Mouse (Mus musculus) forebrain, embryonic 14.5 days (tissue): ENCODE measurements around the gene Evc2. TPM values are rescaled to one million over a fixed set of nuclear protein-coding genes. Genes with fewer than 3 reads are reported as not detected.
A peak's percentile ranks its signal among the peaks of the same experiment; 100 is the strongest.

Experiments used
- ATAC-seq: fragments of 200-750 bp; cut with Nextera tagmentation; 2 replicates; pipeline ENCODE4 v1.8.0; 2017; ENCODE audit warnings: mild to moderate bottlenecking, moderate library complexity
- DNase-seq: peaks from one replicate; pipeline ENCODE4 v3.0.0-alpha.2; 2015; ENCODE audit warnings: low spot score
- H3K27ac ChIP-seq: fragments of 300-500 bp; sonication (generic); 2 replicates; pipeline ENCODE4 v1.5.1; 2014; ENCODE audit warnings: low read depth, mild to moderate bottlenecking, control low read depth, low read length, moderate library complexity
- H3K27me3 ChIP-seq: fragments of 300-500 bp; sonication (generic); replicated peaks from 2 replicates; pipeline ENCODE4 v1.6.1; 2014; ENCODE audit warnings: low read length, control low read depth, mixed read lengths; ENCODE audit not compliant: control insufficient read depth, insufficient read depth
- H3K36me3 ChIP-seq: fragments of 300-500 bp; sonication (generic); 2 replicates; pipeline ENCODE4 v1.6.1; 2014; ENCODE audit warnings: low read length, control low read depth; ENCODE audit not compliant: control insufficient read depth, insufficient read depth
- H3K4me1 ChIP-seq: fragments of 300-500 bp; sonication (generic); 2 replicates; pipeline ENCODE4 v1.6.1; 2014; ENCODE audit warnings: antibody characterized with exemption, low read length, control low read depth; ENCODE audit not compliant: control insufficient read depth, insufficient read depth
- H3K4me2 ChIP-seq: fragments of 300-500 bp; sonication (generic); 2 replicates; pipeline ENCODE4 v1.6.1; 2014; ENCODE audit warnings: mild to moderate bottlenecking, control low read depth, low read length
- H3K4me3 ChIP-seq: fragments of 300-500 bp; sonication (generic); 2 replicates; pipeline ENCODE4 v1.5.1; 2014; ENCODE audit warnings: low read depth, low read length, control low read depth
- H3K9ac ChIP-seq: fragments of 300-500 bp; sonication (generic); 2 replicates; pipeline ENCODE4 v1.6.1; 2014; ENCODE audit warnings: mild to moderate bottlenecking, low read length, control low read depth, moderate library complexity
- H3K9me3 ChIP-seq: fragments of 300-500 bp; sonication (generic); replicated peaks from 2 replicates; pipeline ENCODE4 v1.6.1; 2016; ENCODE audit warnings: low read length, control low read depth, mixed read lengths; ENCODE audit not compliant: control insufficient read depth
- WGBS: fragments of 180-500 bp; shearing (Covaris S2); extraction: QIAGEN DNeasy Blood & Tissue Kit; methylation state at CpG from one replicate; pipeline ENCODE4 v1.1.7; 2014; 5-methylcytosine and 5-hydroxymethylcytosine counted together
- polyA plus RNA-seq: library from polyadenylated mRNA; unstranded; fragments of >200 nt; fragmentation: Nextera tagmentation; extraction: Ambion mirVana; gene quantifications from 2 replicates; pipeline ENCODE4 v1.2.1, GENCODE M21; 2014

Evc2 gene
- polyA plus RNA-seq, 1 experiment from 2014 or later, result 4.0 TPM

GRCm38 (mm10) chr5:37320761-37321160, 17.5 kb upstream of the Evc2 start:
- no peak overlapping the region for H3K27ac ChIP-seq
- no peak overlapping the region for H3K4me3 ChIP-seq
- H3K9me3 ChIP-seq, result no peaks in the 10 kb centered on the region
- 91% methylated on average over 4 of the region's 4 CpGs for WGBS
- no peak overlapping the region for H3K9ac ChIP-seq
- H3K4me2 ChIP-seq, result no peak overlapping the region
- ATAC-seq (no peak), DNase-seq (no peak)
- no peaks in the 10 kb centered on the region for H3K4me1 ChIP-seq
- H3K36me3 ChIP-seq, result peaks cover 34% of the 10 kb centered on the region; the same call in 1 of the 2 replicates
- no peaks in the 10 kb centered on the region for H3K27me3 ChIP-seq

- Histone ChIP-seq H3K4me3 (no peak overlapping the region), H3K36me3 (peaks cover 34% of the 10 kb centered on the region), H3K9ac (no peak overlapping the region), H3K27ac (no peak overlapping the region), H3K27me3 (no peaks in the 10 kb centered on the region), H3K4me2 (no peak overlapping the region), H3K9me3 (no peaks in the 10 kb centered on the region), H3K4me1 (no peaks in the 10 kb centered on the region)
- DNase-seq (no peak), ATAC-seq (no peak)
- 90% methylated on average over 6 of the region's 6 CpGs for WGBS
These were observed 11.6 kb upstream of the Evc2 start for GRCm38 (mm10) chr5:37326675-37327074.

GRCm38 (mm10) chr5:37330449-37331132, 7.7 kb upstream of the Evc2 start:
- Histone ChIP-seq H3K27ac (no peak overlapping the region), H3K27me3 (no peaks in the 10 kb centered on the region), H3K36me3 (peaks cover 20% of the 10 kb centered on the region), H3K9me3 (no peaks in the 10 kb centered on the region), H3K4me1 (no peaks in the 10 kb centered on the region), H3K4me3 (no peak overlapping the region), H3K4me2 (no peak overlapping the region), H3K9ac (no peak overlapping the region)
- no peak for DNase-seq
- 81% methylated on average over 8 of the region's 8 CpGs for WGBS
- ATAC-seq, result no peak

- no peaks in the 10 kb centered on the region for H3K9me3 ChIP-seq
- H3K27ac ChIP-seq, result no peak overlapping the region
- no peak overlapping the region for H3K4me2 ChIP-seq
- no peak overlapping the region for H3K4me3 ChIP-seq
- ATAC-seq, result no peak
- no peaks in the 10 kb centered on the region for H3K4me1 ChIP-seq
- H3K27me3 ChIP-seq, result no peaks in the 10 kb centered on the region
- WGBS, result 91% methylated on average over 2 of the region's 2 CpGs
- peaks cover 16% of the 10 kb centered on the region for H3K36me3 ChIP-seq
- H3K9ac ChIP-seq, result no peak overlapping the region
- DNase-seq, result no peak
These were observed 7.2 kb upstream of the Evc2 start for GRCm38 (mm10) chr5:37331133-37331505.

- H3K36me3 ChIP-seq, result peaks cover 6% of the 10 kb centered on the region; the same call in 1 of the 2 replicates
- no peak overlapping the region for H3K9ac ChIP-seq
- no peak overlapping the region for H3K4me2 ChIP-seq
- no peaks in the 10 kb centered on the region for H3K4me1 ChIP-seq
- WGBS, result 82% methylated on average over 4 of the region's 4 CpGs
- H3K27ac ChIP-seq, result no peak overlapping the region
- ATAC-seq (no peak), DNase-seq (no peak)
- no peaks in the 10 kb centered on the region for H3K9me3 ChIP-seq
- H3K27me3 ChIP-seq, result no peaks in the 10 kb centered on the region
- H3K4me3 ChIP-seq, result no peak overlapping the region
These were observed 6.2 kb upstream of the Evc2 start for GRCm38 (mm10) chr5:37332066-37332465.

GRCm38 (mm10) chr5:37335061-37335460, 3.2 kb upstream of the Evc2 start:
- Histone ChIP-seq H3K9ac (no peak overlapping the region), H3K4me3 (no peak overlapping the region), H3K36me3 (no peaks in the 10 kb centered on the region), H3K27ac (no peak overlapping the region), H3K4me1 (peaks cover 7% of the 10 kb centered on the region; the same call in 1 of the 2 replicates), H3K4me2 (no peak overlapping the region), H3K9me3 (no peaks in the 10 kb centered on the region), H3K27me3 (no peaks in the 10 kb centered on the region)
- ATAC-seq (no peak), DNase-seq (no peak)
- WGBS, result 74% methylated on average over 3 of the region's 3 CpGs

GRCm38 (mm10) chr5:37336485-37337105, 1.7 kb upstream of the Evc2 start, which contains the start of gene Evc:
Gene Evc, minus strand, starts transcription at chr5:37336894.
- Histone ChIP-seq H3K9me3 (no peaks in the 10 kb centered on the region), H3K4me2 (peak within 1 kb of the TSS; percentile 97), H3K27ac (no peak within 1 kb of the TSS; the same call in 1 of the 2 replicates), H3K36me3 (no peaks in the 10 kb centered on the region), H3K4me1 (peaks cover 7% of the 10 kb centered on the region; the same call in 1 of the 2 replicates), H3K4me3 (peak within 1 kb of the TSS; percentile 55), H3K9ac (peak within 1 kb of the TSS; percentile 73), H3K27me3 (no peaks in the 10 kb centered on the region)
- WGBS, result under 1% methylated on average over 47 of the region's 48 CpGs
- DNase-seq, result peak; percentile 81
- peak; percentile 72 for ATAC-seq

- DNase-seq (no peak), ATAC-seq (no peak)
- Histone ChIP-seq H3K4me2 (peak overlapping the region; percentile 78; the same call in 1 of the 2 replicates), H3K27me3 (no peaks in the 10 kb centered on the region), H3K36me3 (no peaks in the 10 kb centered on the region), H3K4me1 (peaks cover 7% of the 10 kb centered on the region; the same call in 1 of the 2 replicates), H3K9ac (no peak overlapping the region), H3K27ac (no peak overlapping the region), H3K4me3 (no peak overlapping the region), H3K9me3 (no peaks in the 10 kb centered on the region)
- 72% methylated on average over 3 of the region's 3 CpGs for WGBS
These were observed 603 bp upstream of the Evc2 start for GRCm38 (mm10) chr5:37337696-37338095.

GRCm38 (mm10) chr5:37343962-37344361, 5.7 kb downstream of the Evc2 start:
- Histone ChIP-seq H3K4me3 (no peak overlapping the region), H3K4me1 (peaks cover 2% of the 10 kb centered on the region; the same call in 1 of the 2 replicates), H3K4me2 (no peak overlapping the region), H3K9ac (no peak overlapping the region), H3K27me3 (no peaks in the 10 kb centered on the region), H3K27ac (no peak overlapping the region), H3K36me3 (peaks cover 5% of the 10 kb centered on the region; the same call in 1 of the 2 replicates), H3K9me3 (no peaks in the 10 kb centered on the region)
- no peak for DNase-seq
- no peak for ATAC-seq
- 84% methylated on average over 2 of the region's 2 CpGs for WGBS
